Mouse (Mus musculus) myocyte (in vitro differentiated cells): ENCODE data around the gene Ankrd40.

Experiments used
- MAX ChIP-seq: IDR thresholded peaks from one replicate; pipeline ENCODE4 v1.6.1; 2011; ENCODE audit warnings: low read depth, mild to moderate bottlenecking, control low read depth
- MYOG ChIP-seq, 3 experiments: IDR thresholded peaks; one replicate each; pipeline ENCODE4 v1.6.1; 2011; ENCODE audit warnings: control low read depth in 2 of 3, low read depth in 2 of 3, mild to moderate bottlenecking in 2 of 3; ENCODE audit not compliant: insufficient read length in 2 of 3, control insufficient read depth in 1 of 3, insufficient read depth in 1 of 3
- POLR2A ChIP-seq: IDR thresholded peaks from one replicate; pipeline ENCODE4 v1.6.1; 2011; ENCODE audit warnings: low read depth, mild to moderate bottlenecking, control low read depth, moderate library complexity; ENCODE audit not compliant: insufficient read length
- POLR2AphosphoS2 ChIP-seq: IDR thresholded peaks from one replicate; pipeline ENCODE4 v1.6.1; 2011; ENCODE audit warnings: low read depth, control low read depth; ENCODE audit not compliant: insufficient read length
- TCF12 ChIP-seq: IDR thresholded peaks from one replicate; pipeline ENCODE4 v1.6.1; 2011; ENCODE audit warnings: mild to moderate bottlenecking, control low read depth; ENCODE audit not compliant: poor library complexity, insufficient read depth, severe bottlenecking

- no peak for TF ChIP-seq POLR2A
- no peak for TF ChIP-seq POLR2AphosphoS2
- no peak for TF ChIP-seq MYOG (IDR thresholded peaks at IDR 0.05; ENCODE audit: control insufficient read depth in 1 of 3, insufficient read depth in 1 of 3, insufficient read length in 2 of 3, low read depth in 2 of 3)
- no peak for TF ChIP-seq TCF12
- no peak for TF ChIP-seq MAX
Observed at GRCm38 (mm10) chr11:94369981-94370380, 42.2 kb downstream of the Ankrd40 start.
